Mouse (Mus musculus): Measurements from ENCODE around the gene Gdf15. TPM values are rescaled to one million over a fixed set of nuclear protein-coding genes. Genes with fewer than 3 reads are reported as not detected.

Gdf15 gene
- 0.22 TPM in 2 replicates for polyA plus RNA-seq (2015; fragmentation: Nextera tagmentation; extraction: Ambion mirVana)

DNA sequence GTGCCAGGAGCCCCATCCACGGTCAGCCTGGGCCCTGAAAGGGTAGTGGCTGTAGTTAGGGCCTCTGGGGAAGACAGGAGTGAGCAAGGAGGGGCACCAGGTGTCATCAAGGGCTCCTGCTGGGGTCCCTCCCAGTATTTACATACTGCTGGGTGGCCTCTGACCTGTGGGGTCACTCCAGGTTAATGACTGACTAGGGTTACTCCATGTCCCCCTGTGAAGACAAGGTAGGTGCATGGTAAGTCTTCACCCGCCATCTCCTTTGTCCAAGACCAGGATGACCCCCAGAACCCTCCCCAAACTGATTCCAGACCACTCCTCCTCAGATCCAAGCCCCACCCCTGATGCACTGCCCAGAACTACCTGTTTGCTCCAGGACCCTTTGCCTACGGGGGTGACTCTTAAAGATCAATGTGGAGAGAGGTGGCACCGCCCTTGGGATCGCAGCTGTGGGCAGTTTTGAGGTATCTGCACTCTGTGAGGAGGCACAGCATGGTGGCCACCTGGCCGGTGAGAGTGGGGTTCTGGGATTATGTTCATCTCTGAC is at the start of gene Gdf15:
Gene Gdf15 (minus strand): TSS at position 111 of the 547 bp plus-strand sequence.
- Histone ChIP-seq H3K27ac (replicated peaks) (no peak within 1 kb of the TSS), H3K4me2 (no peak within 1 kb of the TSS; the same call in 1 of the 2 replicates), H3K9me3 (replicated peaks) (no peaks in the 10 kb centered on the region), H3K4me1 (peaks cover 32% of the 10 kb centered on the region), H3K4me3 (replicated peaks) (no peak within 1 kb of the TSS), H3K36me3 (no peaks in the 10 kb centered on the region), H3K27me3 (replicated peaks) (peaks cover 9% of the 10 kb centered on the region; the same call in 1 of the 2 replicates), H3K9ac (replicated peaks) (no peak within 1 kb of the TSS)
- WGBS, result 80% methylated on average over 6 of the region's 6 CpGs
- ATAC-seq (ENCODE audit: low FRiP score), result no peak

DNA sequence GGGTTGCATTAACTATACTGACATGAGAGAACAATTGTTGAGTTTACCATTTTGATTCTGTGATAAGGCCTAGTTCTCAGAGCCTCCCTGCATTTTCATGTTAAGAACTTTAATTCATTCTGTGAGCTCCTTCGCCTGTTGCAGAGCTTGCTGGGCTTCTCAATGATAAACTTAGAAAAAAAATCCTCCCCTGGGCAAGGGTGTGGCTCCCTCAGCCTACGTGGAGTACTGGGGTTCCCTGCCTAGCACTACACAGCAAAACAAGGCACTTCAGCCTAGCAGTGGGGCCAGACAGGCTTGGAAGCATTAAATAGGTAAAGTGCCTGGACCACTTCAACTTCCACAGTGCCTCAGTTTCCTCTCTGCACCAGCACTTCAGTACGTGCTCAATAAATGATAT is 49.2 kb upstream of the Gdf15 start:
- H3K9ac ChIP-seq (replicated peaks), result no peak overlapping the region
- 77% methylated on average over 3 of the region's 3 CpGs for WGBS
- H3K27me3 ChIP-seq (replicated peaks), result no peaks in the 10 kb centered on the region
- no peaks in the 10 kb centered on the region for H3K9me3 ChIP-seq (replicated peaks)
- H3K4me3 ChIP-seq (replicated peaks), result no peak overlapping the region
- H3K36me3 ChIP-seq, result peaks cover 24% of the 10 kb centered on the region
- no peak for ATAC-seq (ENCODE audit: low FRiP score)
- no peak overlapping the region for H3K27ac ChIP-seq (replicated peaks)
- no peak overlapping the region for H3K4me2 ChIP-seq
- peaks cover 13% of the 10 kb centered on the region for H3K4me1 ChIP-seq

DNA sequence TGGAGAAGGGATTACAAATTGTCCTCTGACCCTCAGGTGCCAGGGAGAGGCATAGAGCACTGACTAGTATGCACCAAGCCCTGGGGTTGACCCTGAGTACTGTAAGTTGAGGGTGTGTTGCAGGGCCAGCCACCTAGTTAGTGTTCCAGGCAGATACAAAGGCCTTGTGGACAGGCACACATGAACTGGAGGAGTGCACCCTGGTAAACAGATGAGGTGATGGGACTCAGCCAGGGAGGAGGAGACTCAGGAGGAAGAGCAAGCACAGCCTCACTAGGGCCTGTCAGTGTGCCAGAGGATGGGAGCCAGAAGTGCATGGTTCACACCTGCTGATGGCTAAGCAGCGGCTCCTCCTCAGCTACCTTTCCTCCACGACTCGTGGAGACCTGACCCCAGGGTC is 47.8 kb upstream of the Gdf15 start:
- 86% methylated on average over 3 of the region's 3 CpGs for WGBS
- H3K27ac ChIP-seq (replicated peaks), result no peak overlapping the region
- ATAC-seq (ENCODE audit: low FRiP score), result no peak

DNA sequence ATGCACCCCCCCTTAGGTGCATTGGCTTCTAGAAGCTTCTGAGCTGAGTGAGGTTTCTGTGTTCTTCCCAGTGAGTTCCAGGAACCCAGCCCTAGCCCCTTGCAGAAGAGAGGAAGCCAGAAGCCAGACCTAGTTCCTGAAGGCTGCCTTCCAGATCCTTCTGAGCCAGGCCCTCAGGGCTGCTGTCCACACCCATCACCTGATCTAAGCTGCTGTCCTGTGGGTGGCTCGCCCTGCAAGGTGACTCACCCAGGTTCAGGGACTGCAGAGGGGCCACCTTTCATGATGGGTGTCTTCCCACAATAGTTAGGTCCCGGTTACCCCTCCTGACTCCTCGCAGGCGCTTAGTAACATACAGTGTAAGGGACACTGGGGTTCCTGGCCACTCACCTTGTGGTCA is 47.1 kb upstream of the Gdf15 start:
- ATAC-seq (ENCODE audit: low FRiP score), result no peak

More for the DNA sequence above, 47.8 kb upstream of the Gdf15 start:
- H3K4me3 ChIP-seq (replicated peaks), result no peak overlapping the region
- H3K9me3 ChIP-seq (replicated peaks), result no peaks in the 10 kb centered on the region
- no peak overlapping the region for H3K4me2 ChIP-seq
- H3K9ac ChIP-seq (replicated peaks), result no peak overlapping the region
- H3K36me3 ChIP-seq, result peaks cover 24% of the 10 kb centered on the region
- no peaks in the 10 kb centered on the region for H3K27me3 ChIP-seq (replicated peaks)
- H3K4me1 ChIP-seq, result peaks cover 18% of the 10 kb centered on the region

DNA sequence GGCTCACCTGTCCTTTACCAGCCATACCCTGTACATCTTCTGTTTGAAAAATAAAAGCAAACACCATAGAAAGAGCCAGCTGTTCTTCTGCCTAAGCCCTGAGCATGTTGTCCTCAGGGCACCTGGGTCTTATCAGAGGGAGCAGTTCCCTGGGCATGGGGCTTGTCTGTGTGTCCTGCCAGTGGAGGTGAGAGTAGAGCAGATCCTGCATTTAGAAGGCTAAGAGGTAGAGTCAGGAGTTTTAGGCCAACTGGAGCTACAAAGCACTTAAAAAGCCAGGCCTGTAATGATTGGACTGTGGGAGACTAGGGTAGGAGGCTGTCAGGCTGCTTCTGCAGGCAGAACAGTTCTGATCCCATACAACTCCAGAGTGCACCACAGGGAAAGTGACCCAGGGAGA is 46.4 kb upstream of the Gdf15 start:
- no peak overlapping the region for H3K4me3 ChIP-seq (replicated peaks)
- H3K4me1 ChIP-seq, result peaks cover 24% of the 10 kb centered on the region
- no peaks in the 10 kb centered on the region for H3K27me3 ChIP-seq (replicated peaks)
- no peaks in the 10 kb centered on the region for H3K9me3 ChIP-seq (replicated peaks)
- H3K27ac ChIP-seq (replicated peaks), result no peak overlapping the region
- H3K36me3 ChIP-seq, result peaks cover 24% of the 10 kb centered on the region
- ATAC-seq (ENCODE audit: low FRiP score), result no peak
- H3K9ac ChIP-seq (replicated peaks), result no peak overlapping the region
- H3K4me2 ChIP-seq, result no peak overlapping the region

More for the DNA sequence above, 47.1 kb upstream of the Gdf15 start:
- WGBS, result 97% methylated on average over 4 of the region's 4 CpGs
- Histone ChIP-seq H3K27ac (replicated peaks) (no peak overlapping the region), H3K4me2 (no peak overlapping the region), H3K4me1 (peaks cover 20% of the 10 kb centered on the region), H3K36me3 (peaks cover 24% of the 10 kb centered on the region), H3K9ac (replicated peaks) (no peak overlapping the region), H3K9me3 (replicated peaks) (no peaks in the 10 kb centered on the region), H3K4me3 (replicated peaks) (no peak overlapping the region), H3K27me3 (replicated peaks) (no peaks in the 10 kb centered on the region)

DNA sequence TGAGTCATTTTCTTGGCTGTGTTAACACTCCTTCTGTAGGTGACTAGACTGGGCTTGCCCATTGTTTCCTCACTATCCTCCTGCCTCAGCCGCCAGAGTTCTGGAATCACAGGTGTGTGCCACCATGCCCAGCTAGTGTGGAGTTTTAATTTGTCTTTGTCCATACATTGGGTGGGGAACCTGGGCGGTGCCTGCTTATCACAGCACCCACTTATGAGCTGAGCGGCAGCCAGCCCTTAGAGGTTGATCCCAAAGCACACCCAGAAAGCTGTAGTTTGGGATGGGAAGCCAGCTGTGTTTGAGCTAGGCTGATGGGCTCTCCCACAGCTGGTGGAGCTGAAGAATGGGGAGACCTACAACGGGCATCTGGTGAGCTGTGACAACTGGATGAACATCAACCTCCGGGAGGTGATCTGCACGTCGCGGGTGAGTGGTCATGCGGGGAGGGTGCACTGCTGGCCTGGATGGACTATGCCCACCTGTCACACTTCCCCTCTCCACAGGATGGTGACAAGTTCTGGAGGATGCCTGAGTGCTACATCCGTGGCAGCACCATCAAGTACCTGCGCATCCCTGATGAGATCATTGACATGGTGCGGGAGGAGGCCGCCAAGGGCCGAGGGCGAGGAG is 45.3 kb upstream of the Gdf15 start:
- H3K9ac ChIP-seq (replicated peaks), result no peak overlapping the region
- WGBS, result 92% methylated on average over 15 of the region's 15 CpGs

DNA sequence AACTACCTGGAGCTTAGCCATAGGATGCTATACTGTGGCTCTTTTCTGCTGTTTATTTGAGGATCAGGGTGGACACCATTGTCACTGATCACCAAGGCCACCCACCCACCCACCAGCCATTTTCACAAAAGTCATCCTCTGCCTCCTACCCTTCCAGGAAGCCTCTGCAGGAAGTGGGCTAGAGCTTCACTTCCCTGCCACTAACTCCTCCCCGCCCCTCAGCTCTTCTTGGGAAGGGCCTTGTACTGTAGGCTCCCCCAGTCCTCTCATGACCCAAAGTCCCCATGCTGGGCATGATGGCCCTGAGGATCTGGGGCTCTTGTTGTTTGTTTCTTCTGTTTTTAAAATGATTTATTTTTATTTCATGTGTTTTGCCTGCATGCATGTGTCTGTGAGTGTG is 43.1 kb upstream of the Gdf15 start:
- Histone ChIP-seq H3K4me2 (no peak overlapping the region), H3K4me1 (peaks cover 29% of the 10 kb centered on the region), H3K9me3 (replicated peaks) (no peaks in the 10 kb centered on the region), H3K36me3 (peaks cover 24% of the 10 kb centered on the region), H3K9ac (replicated peaks) (no peak overlapping the region), H3K27ac (replicated peaks) (no peak overlapping the region), H3K4me3 (replicated peaks) (no peak overlapping the region), H3K27me3 (replicated peaks) (no peaks in the 10 kb centered on the region)
- 86% methylated on average over 1 of the region's 1 CpGs for WGBS
- no peak for ATAC-seq (ENCODE audit: low FRiP score)

More for the DNA sequence above, 45.3 kb upstream of the Gdf15 start:
- peaks cover 24% of the 10 kb centered on the region for H3K36me3 ChIP-seq
- no peaks in the 10 kb centered on the region for H3K27me3 ChIP-seq (replicated peaks)
- H3K27ac ChIP-seq (replicated peaks), result no peak overlapping the region
- peaks cover 27% of the 10 kb centered on the region for H3K4me1 ChIP-seq
- H3K9me3 ChIP-seq (replicated peaks), result no peaks in the 10 kb centered on the region
- ATAC-seq (ENCODE audit: low FRiP score), result no peak
- no peak overlapping the region for H3K4me2 ChIP-seq
- H3K4me3 ChIP-seq (replicated peaks), result no peak overlapping the region

DNA sequence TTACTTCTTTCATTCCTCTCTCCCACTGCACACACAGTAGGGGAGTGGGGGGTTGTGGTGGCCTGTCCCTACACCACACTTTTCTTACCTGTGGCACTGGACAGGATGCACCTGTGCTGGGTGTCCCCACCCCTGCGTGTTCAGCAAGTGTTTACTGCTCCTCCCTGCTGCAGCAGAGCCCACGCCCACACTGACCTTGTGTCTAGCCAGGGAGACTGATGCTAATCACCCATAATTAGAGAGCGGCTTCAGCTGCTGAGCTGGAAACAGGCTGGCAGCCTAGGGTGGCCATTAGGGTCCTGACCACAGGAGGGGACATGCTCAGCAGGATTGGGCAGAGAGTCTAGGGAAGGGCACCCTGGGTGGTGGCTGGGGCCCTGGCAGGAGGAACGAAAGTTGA is 42.5 kb upstream of the Gdf15 start:
- no peak for ATAC-seq (ENCODE audit: low FRiP score)
- Histone ChIP-seq H3K4me1 (peaks cover 29% of the 10 kb centered on the region), H3K36me3 (peaks cover 22% of the 10 kb centered on the region), H3K27ac (replicated peaks) (peak overlapping the region; percentile 99), H3K4me2 (peak overlapping the region; percentile 69; the same call in 1 of the 2 replicates), H3K4me3 (replicated peaks) (no peak overlapping the region; the same call in 1 of the 2 replicates), H3K27me3 (replicated peaks) (no peaks in the 10 kb centered on the region), H3K9me3 (replicated peaks) (no peaks in the 10 kb centered on the region), H3K9ac (replicated peaks) (peak overlapping the region; percentile 75; the same call in 1 of the 2 replicates)
- 91% methylated on average over 4 of the region's 4 CpGs for WGBS

DNA sequence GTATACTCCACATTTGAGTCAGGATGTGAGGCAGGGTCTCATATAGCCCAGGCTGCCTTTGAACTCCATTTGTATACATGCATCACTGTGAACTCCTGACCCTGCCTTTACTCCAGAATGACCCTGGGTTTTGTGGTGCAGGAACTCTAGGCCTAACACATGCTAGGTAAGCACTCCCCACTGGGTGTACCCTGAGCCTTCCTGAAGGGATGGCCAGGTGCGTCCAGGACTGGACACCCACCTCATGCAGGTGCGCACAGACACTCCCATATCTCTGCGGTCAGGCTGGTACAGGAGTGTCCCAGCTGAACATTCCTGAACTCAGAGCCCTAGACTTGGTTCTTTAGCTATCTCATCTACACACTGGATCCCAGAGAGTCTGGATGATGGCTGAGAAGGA is 41.9 kb upstream of the Gdf15 start:
- H3K36me3 ChIP-seq, result peaks cover 16% of the 10 kb centered on the region
- H3K9ac ChIP-seq (replicated peaks), result peak overlapping the region; percentile 75
- H3K4me1 ChIP-seq, result peaks cover 29% of the 10 kb centered on the region
- no peak for ATAC-seq (ENCODE audit: low FRiP score)
- H3K4me2 ChIP-seq, result peak overlapping the region; percentile 69
- H3K4me3 ChIP-seq (replicated peaks), result peak overlapping the region; percentile 78
- peak overlapping the region; percentile 99 for H3K27ac ChIP-seq (replicated peaks)
- WGBS, result 87% methylated on average over 3 of the region's 3 CpGs
- H3K27me3 ChIP-seq (replicated peaks), result no peaks in the 10 kb centered on the region
- no peaks in the 10 kb centered on the region for H3K9me3 ChIP-seq (replicated peaks)

DNA sequence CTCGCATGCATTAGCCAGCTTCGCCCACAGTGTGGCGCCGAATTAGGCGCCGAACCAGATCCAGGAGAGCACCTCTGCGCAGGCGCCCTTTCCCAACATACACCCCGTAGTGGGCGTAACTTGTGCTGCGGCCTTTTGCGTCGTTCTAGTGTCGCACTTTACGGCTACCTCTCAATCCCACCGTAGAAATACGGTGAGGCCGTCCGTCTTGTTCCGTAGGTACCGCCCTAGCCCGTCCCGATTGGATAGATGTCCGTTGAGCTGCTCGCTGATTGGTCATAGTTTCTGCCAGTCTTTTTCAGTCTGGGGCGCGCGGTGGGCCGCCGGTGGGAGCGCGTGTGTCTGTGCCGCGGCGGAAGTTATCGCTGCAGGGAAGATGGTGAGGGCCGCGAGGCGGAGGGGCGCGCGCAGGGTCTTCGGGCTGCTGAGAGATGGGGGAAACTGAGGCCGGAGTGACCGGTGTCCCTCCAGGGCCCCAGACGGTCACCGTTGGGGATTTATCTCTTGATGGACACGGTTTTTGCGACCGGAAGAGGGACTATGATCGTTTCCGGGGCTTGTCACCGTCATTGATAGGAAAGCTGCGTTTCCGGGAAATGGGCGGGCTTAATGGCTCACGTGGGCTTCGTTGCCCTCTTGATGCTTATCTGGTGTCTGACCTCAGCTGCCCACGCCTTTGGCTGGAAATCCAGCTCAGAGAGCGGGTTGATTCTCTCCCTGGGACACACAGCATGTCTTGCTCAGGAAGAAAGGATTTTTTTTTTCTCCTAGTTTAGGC is 41.0 kb upstream of the Gdf15 start, which contains the start of gene Lsm4:
Gene Lsm4 (plus strand): TSS at position 170 of the 778 bp plus-strand sequence.
- Histone ChIP-seq H3K27ac (replicated peaks) (peak within 1 kb of the TSS; percentile 99), H3K9ac (replicated peaks) (peak within 1 kb of the TSS; percentile 75), H3K27me3 (replicated peaks) (no peaks in the 10 kb centered on the region), H3K36me3 (peaks cover 9% of the 10 kb centered on the region), H3K9me3 (replicated peaks) (no peaks in the 10 kb centered on the region), H3K4me3 (replicated peaks) (peak within 1 kb of the TSS; percentile 78), H3K4me2 (peak within 1 kb of the TSS; percentile 69), H3K4me1 (peaks cover 29% of the 10 kb centered on the region)
- WGBS, result under 1% methylated on average over 60 of the region's 60 CpGs
- ATAC-seq (ENCODE audit: low FRiP score), result peak; percentile 97

DNA sequence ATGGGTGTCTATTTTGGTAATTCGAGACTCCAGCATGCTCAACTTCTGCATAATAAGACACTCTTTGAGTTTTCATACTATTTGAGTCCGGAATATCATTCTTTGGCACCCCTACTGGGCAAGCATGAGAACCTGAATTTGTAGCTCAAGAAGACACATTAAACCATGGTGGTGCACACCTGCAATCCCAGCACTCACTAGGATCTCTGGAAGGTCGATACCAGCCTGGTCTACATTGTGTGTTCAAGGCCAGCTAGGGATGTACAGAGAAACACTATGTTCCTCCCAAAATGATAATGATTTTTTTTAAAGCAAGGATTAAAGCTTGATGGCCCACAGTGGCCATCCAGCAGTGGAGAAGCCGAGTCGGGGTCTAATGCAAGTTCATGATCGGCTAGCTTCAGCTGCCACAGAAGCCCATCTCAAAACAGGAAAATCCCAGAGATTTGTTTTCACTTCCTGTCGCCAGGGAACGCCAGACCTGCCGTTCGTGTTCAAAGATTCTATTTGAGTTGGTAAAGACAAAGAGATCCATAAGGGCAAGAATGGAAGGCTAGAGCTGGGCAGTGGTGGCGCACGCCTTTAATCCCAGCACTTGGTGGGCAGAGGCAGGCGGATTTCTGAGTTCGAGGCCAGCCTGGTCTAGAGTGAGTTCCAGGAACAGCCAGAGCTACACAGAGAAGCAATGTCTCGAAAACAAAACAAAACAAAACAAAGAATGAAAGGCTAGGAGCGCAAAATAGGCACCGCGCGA is 40.2 kb upstream of the Gdf15 start:
- WGBS, result 37% methylated on average over 19 of the region's 19 CpGs
- Histone ChIP-seq H3K27ac (replicated peaks) (peak overlapping the region; percentile 99), H3K9ac (replicated peaks) (peak overlapping the region; percentile 54), H3K36me3 (peaks cover 2% of the 10 kb centered on the region; the same call in 1 of the 2 replicates), H3K9me3 (replicated peaks) (no peaks in the 10 kb centered on the region), H3K4me2 (peak overlapping the region; percentile 63), H3K4me1 (peaks cover 29% of the 10 kb centered on the region), H3K27me3 (replicated peaks) (no peaks in the 10 kb centered on the region), H3K4me3 (replicated peaks) (peak overlapping the region; percentile 78)
- ATAC-seq (ENCODE audit: low FRiP score), result peak; percentile 36; the same call in 1 of the 2 replicates
